Mouse (Mus musculus) heart, embryonic 16.5 days (tissue): ENCODE measurements around the gene Tmem202. TPM values are rescaled to one million over a fixed set of nuclear protein-coding genes. Genes with fewer than 3 reads are reported as not detected.

Experiments used
- ATAC-seq: fragments of 200-750 bp; cut with Nextera tagmentation; replicated peaks from 2 replicates; pipeline ENCODE4 v1.8.0; 2017; ENCODE audit warnings: moderate number of reproducible peaks; ENCODE audit not compliant: insufficient read depth, low FRiP score; ENCODE audit errors: extremely low read depth
- H3K27ac ChIP-seq: fragments of 300-500 bp; sonication (generic); 2 replicates; pipeline ENCODE4 v1.5.1; 2014; ENCODE audit warnings: mild to moderate bottlenecking, low read length, control low read depth, moderate library complexity
- H3K27me3 ChIP-seq: fragments of 300-500 bp; sonication (generic); 2 replicates; pipeline ENCODE4 v1.6.1; 2014; ENCODE audit warnings: low read length, mixed read lengths; ENCODE audit not compliant: control insufficient read depth, insufficient read depth
- H3K36me3 ChIP-seq: fragments of 300-500 bp; sonication (generic); 2 replicates; pipeline ENCODE4 v1.6.1; 2014; ENCODE audit not compliant: control insufficient read depth, insufficient read depth
- H3K4me1 ChIP-seq: fragments of 300-500 bp; sonication (generic); 2 replicates; pipeline ENCODE4 v1.6.1; 2014; ENCODE audit warnings: low read length, mixed read lengths; ENCODE audit not compliant: control insufficient read depth, insufficient read depth
- H3K4me2 ChIP-seq: fragments of 300-500 bp; sonication (generic); 2 replicates; pipeline ENCODE4 v1.6.1; 2014; ENCODE audit warnings: low read depth, mild to moderate bottlenecking, control low read depth, low read length
- H3K4me3 ChIP-seq: fragments of 300-500 bp; sonication (generic); 2 replicates; pipeline ENCODE4 v1.5.1; 2014; ENCODE audit warnings: mild to moderate bottlenecking, control low read depth, low read length
- H3K9ac ChIP-seq: fragments of 300-500 bp; sonication (generic); 2 replicates; pipeline ENCODE4 v1.6.1; 2014; ENCODE audit warnings: low read length, control low read depth
- H3K9me3 ChIP-seq: fragments of 300-500 bp; sonication (generic); replicated peaks from 2 replicates; pipeline ENCODE4 v1.6.1; 2016; ENCODE audit warnings: low read length; ENCODE audit not compliant: control insufficient read depth
- WGBS: fragments of 180-500 bp; shearing (Covaris S2); extraction: QIAGEN DNeasy Blood & Tissue Kit; methylation state at CpG from one replicate; pipeline ENCODE4 v1.1.7; 2014; 5-methylcytosine and 5-hydroxymethylcytosine counted together
- polyA plus RNA-seq: library from polyadenylated mRNA; unstranded; fragments of >200 nt; fragmentation: Nextera tagmentation; extraction: Ambion mirVana; gene quantifications from 2 replicates; pipeline ENCODE4 v1.2.1, GENCODE M21; 2015

Gene Tmem202
- polyA plus RNA-seq, 1 experiment from 2014 or later = 0.34 TPM

DNA sequence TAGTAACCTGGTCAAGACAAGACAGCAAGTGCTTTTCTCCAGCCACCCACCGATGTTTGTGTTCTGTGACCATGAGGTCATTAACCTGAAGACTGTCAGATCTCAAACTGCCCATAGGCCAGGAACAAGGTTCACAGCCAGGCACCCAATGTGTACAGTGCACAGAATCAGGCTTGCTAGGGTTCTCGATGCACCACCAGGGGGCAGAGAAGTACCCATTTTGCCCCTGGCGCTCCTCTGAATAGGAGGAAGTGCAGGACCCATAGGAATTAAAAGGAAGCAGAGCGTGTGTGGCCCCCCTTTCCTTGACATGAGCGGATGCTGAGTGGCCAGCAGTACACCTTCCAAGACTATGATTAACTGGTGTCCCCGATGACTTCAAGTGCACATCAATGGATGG lies 27.5 kb upstream of the Tmem202 start:
- Histone ChIP-seq H3K9me3 (no peaks in the 10 kb centered on the region), H3K4me3 (no peak overlapping the region), H3K4me1 (no peaks in the 10 kb centered on the region), H3K27ac (no peak overlapping the region), H3K36me3 (peaks cover 2% of the 10 kb centered on the region; the same call in 1 of the 2 replicates), H3K27me3 (no peaks in the 10 kb centered on the region), H3K9ac (no peak overlapping the region), H3K4me2 (no peak overlapping the region)
- ATAC-seq = peak; percentile 60; the same call in 1 of the 2 replicates
- WGBS = 23% methylated on average over 6 of the region's 6 CpGs

DNA sequence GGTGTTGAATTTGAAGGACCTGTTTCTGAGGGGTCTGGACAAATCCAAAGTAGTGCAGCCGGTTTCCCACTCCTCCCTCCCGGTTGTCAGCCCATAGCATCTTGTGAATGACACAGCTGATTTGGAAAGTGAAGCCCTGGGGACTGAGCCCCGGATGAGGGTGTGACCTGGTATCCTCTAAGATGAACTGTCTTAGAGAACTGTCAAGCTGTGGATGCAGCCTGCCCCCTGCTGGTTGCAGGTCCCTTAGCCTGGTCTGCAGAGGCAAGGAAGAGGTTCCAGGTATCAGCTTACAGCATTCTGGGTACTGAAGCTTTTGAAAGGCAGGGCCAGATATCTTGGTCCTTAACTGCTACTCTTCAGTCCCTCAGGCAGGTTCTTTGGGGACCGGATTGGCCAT lies 26.0 kb upstream of the Tmem202 start:
- 16% methylated on average over 4 of the region's 4 CpGs for WGBS
- peak; percentile 55; the same call in 1 of the 2 replicates for ATAC-seq
- no peak overlapping the region for H3K27ac ChIP-seq

DNA sequence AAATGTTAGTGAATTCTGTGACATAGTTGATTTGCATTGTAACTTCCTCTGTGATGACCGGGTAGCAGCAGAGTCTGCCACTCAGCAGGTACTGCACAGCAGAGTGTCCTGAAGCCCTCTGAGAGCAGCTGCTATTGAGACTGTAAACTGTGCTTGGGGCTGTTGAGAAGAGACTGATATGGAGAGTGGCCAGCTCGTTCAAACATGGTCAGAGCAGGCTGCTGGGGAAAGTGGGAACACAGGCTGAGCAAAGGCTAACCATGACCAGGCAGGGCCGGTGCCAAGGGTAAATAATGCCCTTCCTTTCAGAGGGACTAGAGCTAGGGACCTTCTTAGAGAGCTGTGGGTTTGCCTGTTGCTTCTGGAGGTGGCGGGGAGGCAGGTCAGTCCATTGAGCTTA lies 14.1 kb upstream of the Tmem202 start:
- Histone ChIP-seq H3K9me3 (no peaks in the 10 kb centered on the region), H3K36me3 (peaks cover 10% of the 10 kb centered on the region; the same call in 1 of the 2 replicates), H3K4me3 (no peak overlapping the region), H3K9ac (no peak overlapping the region), H3K27me3 (no peaks in the 10 kb centered on the region), H3K4me2 (no peak overlapping the region), H3K4me1 (0 out of 2 replicates have a peak, but pooled peaks cover 2% of the 10 kb centered on the region), H3K27ac (no peak overlapping the region)
- peak; percentile 80; the same call in 1 of the 2 replicates for ATAC-seq
- 49% methylated on average over 4 of the region's 4 CpGs for WGBS

More for the DNA sequence above, 26.0 kb upstream of the Tmem202 start:
- H3K4me1 ChIP-seq = no peaks in the 10 kb centered on the region
- H3K9ac ChIP-seq = no peak overlapping the region
- H3K27me3 ChIP-seq = no peaks in the 10 kb centered on the region
- H3K4me2 ChIP-seq = no peak overlapping the region
- H3K36me3 ChIP-seq = peaks cover 2% of the 10 kb centered on the region; the same call in 1 of the 2 replicates
- H3K4me3 ChIP-seq = no peak overlapping the region
- H3K9me3 ChIP-seq = no peaks in the 10 kb centered on the region

DNA sequence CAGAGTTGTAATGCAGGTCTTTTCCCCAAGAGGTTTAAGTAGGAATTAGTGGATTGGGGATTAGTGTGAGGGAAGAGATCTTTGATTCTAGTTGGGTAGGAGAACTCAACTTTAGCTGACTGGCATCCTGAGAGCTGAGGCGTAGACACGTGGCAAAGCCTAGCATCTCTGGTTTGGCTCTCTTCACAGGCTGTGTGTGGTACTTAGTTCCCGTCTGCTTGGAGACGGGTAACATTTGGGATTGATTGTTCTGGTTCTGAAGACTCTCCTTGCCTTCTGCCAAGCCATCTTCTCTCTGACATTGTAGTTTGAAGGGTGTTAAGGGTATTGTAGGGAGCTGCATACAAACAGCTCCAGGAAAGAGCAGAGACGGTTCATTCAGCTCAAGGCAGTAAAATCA lies 13.0 kb upstream of the Tmem202 start:
- Histone ChIP-seq H3K27me3 (no peaks in the 10 kb centered on the region), H3K9ac (no peak overlapping the region), H3K4me1 (0 out of 2 replicates have a peak, but pooled peaks cover 2% of the 10 kb centered on the region), H3K27ac (no peak overlapping the region), H3K4me3 (no peak overlapping the region), H3K4me2 (no peak overlapping the region), H3K36me3 (peaks cover 8% of the 10 kb centered on the region; the same call in 1 of the 2 replicates), H3K9me3 (no peaks in the 10 kb centered on the region)
- 85% methylated on average over 5 of the region's 5 CpGs for WGBS
- no peak for ATAC-seq

DNA sequence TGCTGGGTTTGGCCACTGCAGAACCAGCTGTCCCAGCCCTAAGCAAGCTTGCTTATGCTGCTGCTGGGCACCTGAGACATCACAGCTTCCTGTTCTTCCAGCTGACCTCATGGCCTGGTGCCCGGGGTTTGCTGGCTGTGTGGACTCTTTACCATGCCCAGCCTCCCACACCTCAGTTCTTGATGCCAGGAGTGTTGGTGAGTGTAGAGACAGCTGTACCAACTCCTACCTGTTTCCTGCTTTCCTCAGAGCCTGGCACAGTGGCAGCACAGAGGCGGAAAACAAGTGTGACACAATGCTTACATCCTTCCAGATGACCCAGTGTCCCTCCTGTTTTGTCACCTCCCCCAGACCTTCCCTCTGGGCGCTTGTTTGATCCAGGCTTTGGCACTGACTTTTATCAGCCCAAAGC lies 12.0 kb upstream of the Tmem202 start:
- Histone ChIP-seq H3K27ac (no peak overlapping the region), H3K4me3 (no peak overlapping the region), H3K36me3 (peaks cover 5% of the 10 kb centered on the region; the same call in 1 of the 2 replicates), H3K9ac (no peak overlapping the region), H3K9me3 (no peaks in the 10 kb centered on the region), H3K4me2 (no peak overlapping the region), H3K4me1 (0 out of 2 replicates have a peak, but pooled peaks cover 2% of the 10 kb centered on the region), H3K27me3 (no peaks in the 10 kb centered on the region)
- WGBS = 57% methylated on average over 3 of the region's 3 CpGs
- peak; percentile 49; the same call in 1 of the 2 replicates for ATAC-seq

DNA sequence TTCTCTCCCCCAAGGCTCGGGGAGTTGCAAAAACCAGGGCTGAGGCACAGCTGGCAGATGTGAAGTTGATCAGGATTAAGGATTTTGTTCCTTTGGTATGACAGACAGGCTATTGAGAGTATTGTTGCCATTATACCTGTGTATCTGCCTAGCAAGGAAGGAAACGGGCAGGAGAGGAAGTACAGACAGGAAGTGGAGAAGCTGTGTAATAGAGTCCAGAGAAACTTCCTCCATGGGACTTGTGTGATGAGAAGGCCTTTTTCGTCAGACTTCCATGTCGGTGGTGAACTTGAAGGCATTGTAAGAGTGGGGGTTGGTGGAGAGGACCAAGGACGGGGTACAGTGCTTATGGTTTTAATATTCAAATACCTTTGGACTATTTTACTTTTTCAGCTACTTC lies 11.4 kb upstream of the Tmem202 start:
- Histone ChIP-seq H3K36me3 (peaks cover 3% of the 10 kb centered on the region; the same call in 1 of the 2 replicates), H3K4me1 (0 out of 2 replicates have a peak, but pooled peaks cover 2% of the 10 kb centered on the region), H3K4me2 (no peak overlapping the region), H3K9me3 (no peaks in the 10 kb centered on the region), H3K9ac (no peak overlapping the region), H3K27me3 (no peaks in the 10 kb centered on the region), H3K4me3 (no peak overlapping the region), H3K27ac (no peak overlapping the region)
- no peak for ATAC-seq
- WGBS = 71% methylated on average over 5 of the region's 5 CpGs

DNA sequence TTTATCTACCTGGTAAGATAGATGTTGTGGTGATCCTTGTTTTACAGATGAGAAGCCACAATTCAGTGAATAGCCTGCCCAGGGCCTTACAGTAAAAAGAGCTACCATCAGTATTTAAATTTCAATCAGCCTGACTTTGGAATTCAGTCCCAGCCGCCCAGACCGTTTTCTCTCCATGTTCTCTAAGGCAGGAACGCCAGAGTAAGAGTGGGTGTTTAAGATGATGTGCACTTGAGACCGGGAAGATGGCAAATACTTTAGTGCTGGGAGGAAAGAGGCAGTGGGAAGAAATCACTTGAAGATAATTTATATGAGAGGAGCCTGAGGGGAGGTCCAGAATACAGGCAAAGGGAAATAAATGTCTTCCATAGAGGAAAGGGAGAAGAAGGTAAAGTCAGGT lies 10.4 kb upstream of the Tmem202 start:
- H3K27ac ChIP-seq = no peak overlapping the region
- H3K9ac ChIP-seq = no peak overlapping the region
- no peaks in the 10 kb centered on the region for H3K9me3 ChIP-seq
- no peak overlapping the region for H3K4me3 ChIP-seq
- no peaks in the 10 kb centered on the region for H3K36me3 ChIP-seq
- WGBS = 78% methylated on average over 4 of the region's 4 CpGs
- H3K4me2 ChIP-seq = no peak overlapping the region
- no peaks in the 10 kb centered on the region for H3K27me3 ChIP-seq
- 0 out of 2 replicates have a peak, but pooled peaks cover 2% of the 10 kb centered on the region for H3K4me1 ChIP-seq
- ATAC-seq = no peak

DNA sequence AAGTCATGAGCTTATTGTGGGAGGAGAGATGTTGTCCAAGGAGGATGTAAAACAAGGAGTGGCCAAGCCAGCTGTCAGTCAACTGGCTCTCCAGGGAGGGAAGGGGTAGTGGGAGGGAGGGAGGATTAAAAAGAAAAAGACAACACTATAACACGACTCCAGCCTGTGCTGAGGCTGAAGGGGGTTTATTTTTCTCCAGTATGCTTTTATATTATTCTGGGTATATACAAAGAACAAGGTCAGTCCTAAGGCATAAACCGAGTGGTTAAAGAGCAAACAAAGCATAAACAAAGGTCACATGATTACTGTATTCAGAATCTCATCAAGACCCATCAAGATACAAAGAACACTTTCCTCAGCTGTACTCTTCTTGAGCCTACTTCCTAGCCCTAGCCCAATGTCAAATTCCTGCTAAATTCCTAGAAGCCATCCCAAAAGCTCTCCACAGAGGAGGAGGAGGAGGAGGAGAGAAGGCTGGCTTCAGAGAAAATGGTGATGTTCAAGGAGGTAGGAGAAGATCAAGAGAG lies 9.4 kb upstream of the Tmem202 start:
- 63% methylated on average over 2 of the region's 2 CpGs for WGBS
- H3K9ac ChIP-seq = no peak overlapping the region
- ATAC-seq = no peak
- H3K4me1 ChIP-seq = peaks cover 6% of the 10 kb centered on the region; the same call in 1 of the 2 replicates
- no peaks in the 10 kb centered on the region for H3K9me3 ChIP-seq
- no peak overlapping the region for H3K4me3 ChIP-seq
- no peak overlapping the region for H3K27ac ChIP-seq
- H3K4me2 ChIP-seq = no peak overlapping the region
- H3K36me3 ChIP-seq = no peaks in the 10 kb centered on the region
- no peaks in the 10 kb centered on the region for H3K27me3 ChIP-seq

DNA sequence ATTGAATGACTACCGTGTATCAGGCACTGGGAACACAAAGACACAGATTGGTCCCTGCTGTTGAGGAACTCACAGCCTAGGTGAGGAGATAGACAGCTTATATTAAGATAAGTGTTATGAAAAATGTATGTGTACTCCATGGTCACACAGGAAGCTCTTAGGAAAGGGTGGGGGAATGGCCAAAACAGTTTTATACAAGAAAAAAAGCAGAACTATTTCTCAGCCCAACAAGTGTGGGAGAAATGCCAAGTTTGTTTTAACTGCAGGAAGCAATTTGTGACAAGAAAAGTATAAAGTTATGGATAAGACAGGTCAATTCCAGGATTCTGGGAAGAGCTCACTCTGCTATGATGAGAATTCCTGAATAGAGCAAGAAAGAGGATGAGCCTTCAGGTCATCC lies 8.2 kb upstream of the Tmem202 start:
- no peaks in the 10 kb centered on the region for H3K27me3 ChIP-seq
- no peak overlapping the region for H3K9ac ChIP-seq
- H3K36me3 ChIP-seq = no peaks in the 10 kb centered on the region
- no peaks in the 10 kb centered on the region for H3K9me3 ChIP-seq
- ATAC-seq = no peak
- no peak overlapping the region for H3K27ac ChIP-seq
- WGBS = 88% methylated on average over 1 of the region's 1 CpGs
- peaks cover 6% of the 10 kb centered on the region; the same call in 1 of the 2 replicates for H3K4me1 ChIP-seq
- no peak overlapping the region for H3K4me2 ChIP-seq
- no peak overlapping the region for H3K4me3 ChIP-seq
